Mouse (Mus musculus) hindbrain, embryonic 11.5 days (tissue): ENCODE results near the gene Ahcyl2. TPM values are rescaled to one million over a fixed set of nuclear protein-coding genes. Genes with fewer than 3 reads are reported as not detected.

Experiments
- ATAC-seq: fragments of 200-750 bp; cut with Nextera tagmentation; 2 replicates; pipeline ENCODE4 v1.8.0; 2017; ENCODE audit warnings: mild to moderate bottlenecking, moderate TSS enrichment, moderate library complexity; ENCODE audit not compliant: low FRiP score
- DNase-seq: peaks from one replicate; pipeline ENCODE4 v3.0.0-alpha.2; 2015; ENCODE audit warnings: low spot score
- H3K27ac ChIP-seq: fragments of 300-500 bp; sonication (generic); 2 replicates; pipeline ENCODE4 v1.5.1; 2014; ENCODE audit warnings: mild to moderate bottlenecking, low read depth, low read length
- H3K27me3 ChIP-seq: fragments of 300-500 bp; sonication (generic); 2 replicates; pipeline ENCODE4 v1.6.1; 2014; ENCODE audit warnings: mild to moderate bottlenecking, low read length, moderate library complexity, mixed read lengths; ENCODE audit not compliant: control insufficient read depth, insufficient read depth
- H3K36me3 ChIP-seq: fragments of 300-500 bp; sonication (generic); 2 replicates; pipeline ENCODE4 v1.6.1; 2014; ENCODE audit warnings: mild to moderate bottlenecking, low read length, moderate library complexity, mixed read lengths; ENCODE audit not compliant: control insufficient read depth, insufficient read depth
- H3K4me1 ChIP-seq: fragments of 300-500 bp; sonication (generic); replicated peaks from 2 replicates; pipeline ENCODE4 v1.6.1; 2014; ENCODE audit warnings: low read length, mixed read lengths; ENCODE audit not compliant: control insufficient read depth, insufficient read depth
- H3K4me2 ChIP-seq: fragments of 300-500 bp; sonication (generic); replicated peaks from 2 replicates; pipeline ENCODE4 v1.6.1; 2014; ENCODE audit warnings: mild to moderate bottlenecking, low read depth, low read length
- H3K4me3 ChIP-seq: fragments of 300-500 bp; sonication (generic); 2 replicates; pipeline ENCODE4 v1.5.1; 2014; ENCODE audit warnings: low read depth, low read length
- H3K9ac ChIP-seq: fragments of 300-500 bp; sonication (generic); 2 replicates; pipeline ENCODE4 v1.6.1; 2014; ENCODE audit warnings: low read depth, low read length
- H3K9me3 ChIP-seq: fragments of 300-500 bp; sonication (generic); 2 replicates; pipeline ENCODE4 v1.6.1; 2016; ENCODE audit warnings: low read length; ENCODE audit not compliant: control insufficient read depth
- WGBS: fragments of 180-500 bp; shearing (Covaris S2); extraction: QIAGEN DNeasy Blood & Tissue Kit; methylation state at CpG from one replicate; pipeline ENCODE4 v1.1.7; 2014; 5-methylcytosine and 5-hydroxymethylcytosine counted together
- polyA plus RNA-seq: library from polyadenylated mRNA; unstranded; fragments of >200 nt; fragmentation: Nextera tagmentation; extraction: Ambion mirVana; gene quantifications from 2 replicates; pipeline ENCODE4 v1.2.1, GENCODE M21; 2014

Ahcyl2 gene
- polyA plus RNA-seq, 1 experiment from 2014 or later: 17.4 TPM

DNA sequence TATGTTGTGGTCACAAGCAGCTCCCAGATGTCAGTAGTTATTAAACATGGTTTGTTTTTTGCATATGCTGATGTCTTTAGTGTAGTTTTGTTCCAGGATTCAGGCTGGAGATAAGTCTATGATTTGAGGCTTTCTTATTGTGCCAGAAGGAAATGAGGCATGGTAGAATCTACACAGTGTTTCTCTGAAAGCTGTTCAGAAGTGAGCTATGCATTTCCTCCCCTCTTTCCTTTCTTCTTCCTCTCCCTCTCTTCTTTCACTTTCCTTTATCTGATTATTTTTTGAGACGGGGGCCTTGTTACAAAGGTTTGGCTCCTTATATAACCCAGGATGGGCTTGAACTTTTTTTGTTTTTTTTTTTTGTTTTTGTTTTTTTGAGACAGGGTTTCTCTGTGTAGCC lies 25.7 kb downstream of the Ahcyl2 start:
- Histone ChIP-seq H3K4me1 (no peaks in the 10 kb centered on the region), H3K4me3 (no peak overlapping the region), H3K9ac (no peak overlapping the region), H3K9me3 (no peaks in the 10 kb centered on the region), H3K27me3 (no peaks in the 10 kb centered on the region), H3K4me2 (no peak overlapping the region), H3K36me3 (no peaks in the 10 kb centered on the region), H3K27ac (no peak overlapping the region)
- ATAC-seq: no peak
- DNase-seq: no peak
- WGBS: 79% methylated on average over 1 of the region's 1 CpGs

DNA sequence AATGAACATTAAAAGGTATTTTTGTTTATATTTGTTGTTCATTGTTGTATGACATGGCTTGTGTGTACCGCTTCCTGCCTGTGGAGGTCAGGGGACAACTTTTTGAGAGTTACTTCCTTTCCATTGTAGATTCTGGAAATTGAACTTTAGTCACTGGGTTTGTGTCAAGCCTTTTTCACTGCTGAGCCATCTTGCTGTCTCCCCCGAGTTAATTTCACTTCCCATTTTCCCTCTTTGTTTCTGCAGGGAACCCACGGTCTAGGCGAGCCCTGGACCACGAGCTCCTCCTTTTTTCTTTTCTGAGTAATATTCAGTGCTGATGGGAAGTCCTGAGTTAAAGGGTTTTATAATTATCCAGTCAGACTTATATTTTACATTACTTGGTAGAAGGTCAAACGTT lies 26.8 kb downstream of the Ahcyl2 start:
- DNase-seq (no peak), ATAC-seq (no peak)
- Histone ChIP-seq H3K4me2 (no peak overlapping the region), H3K4me1 (no peaks in the 10 kb centered on the region), H3K36me3 (no peaks in the 10 kb centered on the region), H3K9ac (no peak overlapping the region), H3K9me3 (no peaks in the 10 kb centered on the region), H3K27me3 (no peaks in the 10 kb centered on the region), H3K27ac (no peak overlapping the region), H3K4me3 (no peak overlapping the region)
- 89% methylated on average over 6 of the region's 6 CpGs for WGBS

DNA sequence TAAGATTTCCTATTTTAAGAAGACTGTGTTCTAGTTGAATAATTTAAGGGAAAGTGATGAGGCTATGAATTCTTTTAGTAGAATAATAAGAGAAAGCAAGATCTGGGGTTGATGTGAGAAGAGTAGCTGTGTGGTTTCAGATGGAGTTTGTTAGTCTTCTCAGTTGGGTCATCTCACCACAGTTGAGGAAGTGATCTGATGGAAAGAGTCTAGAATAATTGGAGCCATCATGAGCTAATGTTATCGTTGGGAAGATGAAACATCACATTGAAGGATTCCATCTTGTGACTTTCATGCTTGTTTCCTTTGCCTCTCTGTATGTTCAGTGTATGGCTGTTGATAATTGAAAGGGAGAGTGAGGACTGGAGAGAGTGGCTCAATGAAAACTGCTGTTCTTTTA lies 35.2 kb downstream of the Ahcyl2 start:
- Histone ChIP-seq H3K4me2 (no peak overlapping the region), H3K36me3 (no peaks in the 10 kb centered on the region)

DNA sequence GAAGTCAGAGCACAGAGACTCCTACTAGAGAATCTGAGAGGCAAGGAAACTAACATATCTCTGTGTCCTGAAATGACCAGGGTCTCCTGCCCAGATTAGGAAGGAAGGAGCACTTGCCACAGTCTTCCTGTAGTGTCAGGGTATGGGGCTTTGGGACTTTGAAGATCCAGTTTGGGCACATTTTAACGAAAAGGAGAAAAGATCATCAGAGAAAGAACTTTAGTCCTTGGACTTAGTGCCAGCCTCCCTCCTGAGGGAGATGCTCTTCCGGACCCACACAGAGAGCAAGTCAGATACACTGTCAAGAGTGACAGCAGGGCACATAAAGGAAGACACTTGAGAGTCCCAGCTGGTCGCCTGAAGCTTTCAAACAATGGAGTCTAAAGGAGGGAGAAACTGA lies 36.2 kb downstream of the Ahcyl2 start:
- Histone ChIP-seq H3K27ac (no peak overlapping the region), H3K4me2 (no peak overlapping the region), H3K4me3 (no peak overlapping the region), H3K36me3 (no peaks in the 10 kb centered on the region), H3K4me1 (no peaks in the 10 kb centered on the region), H3K9me3 (no peaks in the 10 kb centered on the region), H3K27me3 (no peaks in the 10 kb centered on the region), H3K9ac (no peak overlapping the region)
- WGBS: 59% methylated on average over 3 of the region's 3 CpGs
- ATAC-seq (no peak), DNase-seq (no peak)

More for the DNA sequence above, 35.2 kb downstream of the Ahcyl2 start:
- H3K9ac ChIP-seq: no peak overlapping the region
- no peak overlapping the region for H3K4me3 ChIP-seq
- WGBS: 91% methylated on average over 1 of the region's 1 CpGs
- H3K27me3 ChIP-seq: no peaks in the 10 kb centered on the region
- ATAC-seq: no peak
- H3K27ac ChIP-seq: no peak overlapping the region
- DNase-seq: no peak
- no peaks in the 10 kb centered on the region for H3K9me3 ChIP-seq
- no peaks in the 10 kb centered on the region for H3K4me1 ChIP-seq

DNA sequence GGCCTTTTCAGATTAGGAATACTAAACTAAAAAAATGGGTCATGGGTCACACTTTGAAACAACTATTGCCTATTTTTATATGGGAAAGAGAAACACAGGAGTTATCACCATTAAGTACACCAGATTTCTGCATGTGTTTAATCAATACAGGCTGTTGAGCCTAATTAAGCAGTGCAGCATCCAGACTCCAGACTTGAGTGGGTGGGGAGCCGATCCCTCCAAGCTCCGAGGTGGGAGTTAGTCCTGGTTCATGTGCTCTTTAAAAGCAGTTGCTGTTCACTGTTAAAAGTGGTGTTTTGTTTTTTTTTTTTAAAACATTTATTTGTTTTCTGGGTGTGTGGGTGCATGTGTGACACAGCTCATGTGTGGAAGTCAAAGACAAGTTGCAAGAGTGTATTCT lies 37.6 kb downstream of the Ahcyl2 start:
- DNase-seq (no peak), ATAC-seq (no peak)
- Histone ChIP-seq H3K27ac (no peak overlapping the region), H3K4me2 (no peak overlapping the region), H3K9me3 (no peaks in the 10 kb centered on the region), H3K4me1 (no peaks in the 10 kb centered on the region), H3K4me3 (no peak overlapping the region), H3K36me3 (no peaks in the 10 kb centered on the region), H3K27me3 (no peaks in the 10 kb centered on the region), H3K9ac (no peak overlapping the region)
- 80% methylated on average over 2 of the region's 2 CpGs for WGBS

DNA sequence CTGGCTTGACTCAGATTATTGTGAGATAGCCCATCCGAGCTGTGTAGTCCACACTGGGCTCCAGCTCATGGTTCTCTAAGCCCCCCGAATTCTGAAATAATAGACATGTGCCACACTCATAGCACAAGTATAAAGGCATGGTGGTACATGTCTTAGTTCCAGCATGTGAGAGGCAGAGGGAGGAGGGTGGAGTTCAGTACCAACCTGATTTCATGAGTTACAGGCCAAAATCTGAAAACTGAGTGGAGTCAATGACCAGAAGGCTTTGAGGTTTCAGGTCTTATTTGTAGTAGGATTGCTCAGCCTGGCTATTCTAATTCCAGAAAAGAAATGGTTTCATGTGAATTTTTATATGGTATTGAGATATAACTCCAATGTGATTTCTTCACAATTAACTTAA lies 44.3 kb downstream of the Ahcyl2 start:
- H3K36me3 ChIP-seq: no peaks in the 10 kb centered on the region
- no peak overlapping the region for H3K4me2 ChIP-seq
- no peak overlapping the region for H3K9ac ChIP-seq
- H3K9me3 ChIP-seq: no peaks in the 10 kb centered on the region
- DNase-seq (no peak), ATAC-seq (no peak)
- 90% methylated on average over 2 of the region's 2 CpGs for WGBS
- H3K27ac ChIP-seq: no peak overlapping the region
- no peaks in the 10 kb centered on the region for H3K27me3 ChIP-seq
- no peak overlapping the region for H3K4me3 ChIP-seq
- no peaks in the 10 kb centered on the region for H3K4me1 ChIP-seq

DNA sequence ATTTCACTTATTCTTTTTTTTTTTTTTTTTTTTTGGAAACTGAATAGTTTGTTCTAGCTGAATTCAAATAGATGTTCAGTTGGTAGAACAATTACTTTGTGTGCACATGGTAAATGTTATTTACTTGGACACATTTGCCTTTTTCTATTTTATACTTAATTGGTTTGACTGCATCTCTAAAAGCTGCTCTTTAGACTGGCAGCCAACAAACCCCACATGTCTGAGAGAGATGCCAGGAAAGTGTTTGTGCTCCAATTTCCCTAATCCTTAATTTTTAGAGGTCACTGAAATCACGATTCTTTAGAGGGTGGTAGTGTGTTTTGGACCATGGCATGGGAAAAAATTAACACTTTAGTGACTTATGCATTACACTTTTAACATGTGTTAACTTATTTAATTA lies 44.8 kb downstream of the Ahcyl2 start:
- Histone ChIP-seq H3K36me3 (no peaks in the 10 kb centered on the region), H3K9ac (no peak overlapping the region), H3K4me2 (no peak overlapping the region), H3K4me3 (no peak overlapping the region), H3K9me3 (no peaks in the 10 kb centered on the region), H3K27me3 (no peaks in the 10 kb centered on the region), H3K4me1 (no peaks in the 10 kb centered on the region), H3K27ac (no peak overlapping the region)
- ATAC-seq (no peak), DNase-seq (no peak)
- WGBS: 68% methylated on average over 1 of the region's 1 CpGs

DNA sequence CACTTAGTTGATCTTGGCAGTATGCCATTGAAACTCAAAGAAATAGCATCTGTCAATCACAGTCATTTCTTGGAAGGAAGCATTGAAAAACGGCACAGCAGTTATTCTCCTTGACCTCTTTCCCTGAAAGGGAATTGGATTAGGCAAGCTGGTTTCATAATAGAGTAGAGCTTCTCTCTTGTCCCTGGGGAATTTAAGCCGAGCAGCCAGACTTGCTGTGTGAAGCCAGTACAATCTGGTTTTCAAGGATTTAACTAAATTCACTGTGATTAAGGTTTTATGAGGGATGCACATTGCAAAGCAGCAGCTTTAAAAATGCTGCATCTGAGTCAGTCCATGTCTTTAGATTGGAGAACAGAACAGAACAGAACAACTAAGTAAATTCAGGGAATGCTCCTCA lies 46.8 kb downstream of the Ahcyl2 start:
- Histone ChIP-seq H3K27ac (no peak overlapping the region), H3K4me2 (no peak overlapping the region)

DNA sequence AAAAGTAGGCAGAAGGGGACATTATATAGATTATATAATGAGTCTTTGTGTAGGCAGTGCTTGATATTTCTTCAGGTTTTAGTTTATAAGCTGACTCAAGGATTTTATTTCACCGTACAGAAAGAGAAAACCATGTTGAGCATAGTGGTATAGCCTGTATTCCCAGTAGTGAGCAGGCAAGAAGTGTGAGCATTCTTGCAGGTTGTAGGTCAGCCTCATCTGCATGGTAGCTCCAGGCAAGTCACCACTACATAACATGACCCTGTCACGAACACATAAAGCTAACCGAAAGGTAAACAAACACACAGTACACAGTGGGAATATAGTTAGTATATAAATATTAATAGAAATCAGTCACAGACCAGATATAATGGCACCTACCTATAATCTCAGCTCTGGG lies 47.2 kb downstream of the Ahcyl2 start:
- Histone ChIP-seq H3K9ac (no peak overlapping the region), H3K27me3 (no peaks in the 10 kb centered on the region), H3K9me3 (no peaks in the 10 kb centered on the region), H3K4me3 (no peak overlapping the region), H3K36me3 (no peaks in the 10 kb centered on the region), H3K27ac (no peak overlapping the region), H3K4me1 (no peaks in the 10 kb centered on the region), H3K4me2 (no peak overlapping the region)
- no peak for ATAC-seq
- WGBS: 76% methylated on average over 3 of the region's 3 CpGs
- DNase-seq: no peak

More for the DNA sequence above, 46.8 kb downstream of the Ahcyl2 start:
- ATAC-seq (peak; percentile 43; the same call in 1 of the 2 replicates), DNase-seq (peak; percentile 36)
- H3K9me3 ChIP-seq: no peaks in the 10 kb centered on the region
- H3K4me3 ChIP-seq: no peak overlapping the region
- H3K9ac ChIP-seq: no peak overlapping the region
- 20% methylated on average over 2 of the region's 2 CpGs for WGBS
- H3K4me1 ChIP-seq: no peaks in the 10 kb centered on the region
- no peaks in the 10 kb centered on the region for H3K36me3 ChIP-seq
- no peaks in the 10 kb centered on the region for H3K27me3 ChIP-seq
